Mouse (Mus musculus) leukemia stem cell, adult 10-12 weeks (primary cell): ENCODE results near the gene Rbm15b. TPM values are rescaled to one million over a fixed set of nuclear protein-coding genes. Genes with fewer than 3 reads are reported as not detected.

Experiments
- polyA plus RNA-seq: library from polyadenylated mRNA; stranded (reverse); fragments of >175 nt; gene quantifications from 2 replicates; pipeline ENCODE4 v1.2.3, GENCODE M21; 2012; ENCODE audit warnings: low replicate concordance

Gene Rbm15b
- 23.4 and 43.8 TPM in 2 replicates for polyA plus RNA-seq

GRCm38 (mm10) chr9:106886828-106887702, at the start of gene Rbm15b:
Gene Rbm15b, minus strand, starts transcription at chr9:106887428.

GRCm38 (mm10) chr9:106891829-106892551, 4.8 kb upstream of the Rbm15b start, which contains the start of gene Manf:
Gene Manf, minus strand, starts transcription at chr9:106891979.

Other genes starting within 250 kb of the Rbm15b start
- gene Grm2, start 231.3 kb downstream of the Rbm15b start, polyA plus RNA-seq: not detected in 2 replicates
- gene Tex264, start 201.5 kb downstream of the Rbm15b start, polyA plus RNA-seq: 54.6 and 67.6 TPM in 2 replicates
- 3.3 and 7.6 TPM in 2 replicates for gene Rad54l2, start 98.2 kb downstream of the Rbm15b start, polyA plus RNA-seq
- gene Dcaf1, start 65.6 kb downstream of the Rbm15b start, polyA plus RNA-seq: 1.4 and 8.7 TPM in 2 replicates
- gene Manf, start 4.6 kb upstream of the Rbm15b start, polyA plus RNA-seq: 70.8 and 84.6 TPM in 2 replicates